Mouse (Mus musculus): ENCODE measurements around the gene Celsr1. TPM values are rescaled to one million over a fixed set of nuclear protein-coding genes. Genes with fewer than 3 reads are reported as not detected.

Gene Celsr1
- polyA plus RNA-seq, 1 experiment from 2014 or later = 2.0 TPM

- H3K9ac ChIP-seq (ENCODE audit: low read length) = no peak overlapping the region
Observed at GRCm38 (mm10) chr15:86029981-86030380, 3.6 kb downstream of the Celsr1 start.

GRCm38 (mm10) chr15:86027871-86028270 is 5.7 kb downstream of the Celsr1 start:
- ATAC-seq (ENCODE audit: low FRiP score, low TSS enrichment) (no peak), DNase-seq (ENCODE audit: low spot score) (no peak)
- Histone ChIP-seq H3K27me3 (ENCODE audit: control insufficient read depth, insufficient read depth, low read length) (no peaks in the 10 kb centered on the region), H3K36me3 (ENCODE audit: control insufficient read depth, insufficient read depth, low read length) (no peaks in the 10 kb centered on the region), H3K9ac (ENCODE audit: low read length) (no peak overlapping the region), H3K27ac (replicated peaks) (no peak overlapping the region), H3K4me1 (replicated peaks; ENCODE audit: control insufficient read depth, insufficient read depth) (no peaks in the 10 kb centered on the region), H3K4me2 (replicated peaks; ENCODE audit: low read depth) (no peak overlapping the region; the same call in 1 of the 2 replicates), H3K4me3 (ENCODE audit: low read depth, low read length) (no peak overlapping the region), H3K9me3 (ENCODE audit: control insufficient read depth, low read length) (no peaks in the 10 kb centered on the region)
- 64% methylated on average over 8 of the region's 8 CpGs for WGBS
- no peak for TF ChIP-seq CTCF (IDR thresholded peaks at IDR 0.05; ENCODE audit: low read depth)
- no peak for TF ChIP-seq EP300 (optimal IDR thresholded peaks at IDR 0.05)

More at GRCm38 (mm10) chr15:86029981-86030380, 3.6 kb downstream of the Celsr1 start:
- H3K27me3 ChIP-seq (ENCODE audit: control insufficient read depth, insufficient read depth, low read length) = no peaks in the 10 kb centered on the region
- no peaks in the 10 kb centered on the region for H3K9me3 ChIP-seq (ENCODE audit: control insufficient read depth, low read length)
- peak overlapping the region; percentile 0 for H3K4me3 ChIP-seq (ENCODE audit: low read depth, low read length)
- DNase-seq (ENCODE audit: low spot score) = peak; percentile 53
- H3K36me3 ChIP-seq (ENCODE audit: control insufficient read depth, insufficient read depth, low read length) = no peaks in the 10 kb centered on the region
- no peak for ATAC-seq (ENCODE audit: low FRiP score, low TSS enrichment)
- TF ChIP-seq EP300 (optimal IDR thresholded peaks at IDR 0.05) (no peak), CTCF (IDR thresholded peaks at IDR 0.05; ENCODE audit: low read depth) (peak; percentile 50)
- peak overlapping the region; percentile 35 for H3K4me2 ChIP-seq (replicated peaks; ENCODE audit: low read depth)
- 69% methylated on average over 14 of the region's 14 CpGs for WGBS
- H3K4me1 ChIP-seq (replicated peaks; ENCODE audit: control insufficient read depth, insufficient read depth) = no peaks in the 10 kb centered on the region
- H3K27ac ChIP-seq (replicated peaks) = no peak overlapping the region

- H3K4me3 ChIP-seq (ENCODE audit: low read depth, low read length) = no peak overlapping the region
- no peak overlapping the region for H3K9ac ChIP-seq (ENCODE audit: low read length)
- no peak overlapping the region for H3K4me2 ChIP-seq (replicated peaks; ENCODE audit: low read depth)
- TF ChIP-seq CTCF (IDR thresholded peaks at IDR 0.05; ENCODE audit: low read depth) (no peak), EP300 (optimal IDR thresholded peaks at IDR 0.05) (no peak)
- H3K27me3 ChIP-seq (ENCODE audit: control insufficient read depth, insufficient read depth, low read length) = no peaks in the 10 kb centered on the region
- no peak for DNase-seq (ENCODE audit: low spot score)
- H3K36me3 ChIP-seq (ENCODE audit: control insufficient read depth, insufficient read depth, low read length) = no peaks in the 10 kb centered on the region
- no peak overlapping the region for H3K27ac ChIP-seq (replicated peaks)
- 58% methylated on average over 9 of the region's 9 CpGs for WGBS
- no peak for ATAC-seq (ENCODE audit: low FRiP score, low TSS enrichment)
- H3K9me3 ChIP-seq (ENCODE audit: control insufficient read depth, low read length) = no peaks in the 10 kb centered on the region
- no peaks in the 10 kb centered on the region for H3K4me1 ChIP-seq (replicated peaks; ENCODE audit: control insufficient read depth, insufficient read depth)
Observed at GRCm38 (mm10) chr15:86021971-86022370, 11.6 kb downstream of the Celsr1 start.

- no peaks in the 10 kb centered on the region for H3K27me3 ChIP-seq (ENCODE audit: control insufficient read depth, insufficient read depth, low read length)
- no peak overlapping the region for H3K27ac ChIP-seq (replicated peaks)
- H3K4me1 ChIP-seq (replicated peaks; ENCODE audit: control insufficient read depth, insufficient read depth) = no peaks in the 10 kb centered on the region
- no peak overlapping the region for H3K4me2 ChIP-seq (replicated peaks; ENCODE audit: low read depth)
- H3K4me3 ChIP-seq (ENCODE audit: low read depth, low read length) = no peak overlapping the region
- no peaks in the 10 kb centered on the region for H3K36me3 ChIP-seq (ENCODE audit: control insufficient read depth, insufficient read depth, low read length)
- 23% methylated on average over 9 of the region's 9 CpGs for WGBS
- peak; percentile 64 for DNase-seq (ENCODE audit: low spot score)
- peak; percentile 67; the same call in 1 of the 2 replicates for ATAC-seq (ENCODE audit: low FRiP score, low TSS enrichment)
- no peak for TF ChIP-seq EP300 (optimal IDR thresholded peaks at IDR 0.05)
- TF ChIP-seq CTCF (IDR thresholded peaks at IDR 0.05; ENCODE audit: low read depth) = no peak
- no peak overlapping the region for H3K9ac ChIP-seq (ENCODE audit: low read length)
- no peaks in the 10 kb centered on the region for H3K9me3 ChIP-seq (ENCODE audit: control insufficient read depth, low read length)
Observed at GRCm38 (mm10) chr15:86021301-86021700, 12.3 kb downstream of the Celsr1 start.

- H3K4me2 ChIP-seq (replicated peaks; ENCODE audit: low read depth) = no peak overlapping the region
- H3K9me3 ChIP-seq (ENCODE audit: control insufficient read depth, low read length) = no peaks in the 10 kb centered on the region
- ATAC-seq (ENCODE audit: low FRiP score, low TSS enrichment) (no peak), DNase-seq (ENCODE audit: low spot score) (no peak)
- no peak overlapping the region for H3K27ac ChIP-seq (replicated peaks)
- TF ChIP-seq CTCF (IDR thresholded peaks at IDR 0.05; ENCODE audit: low read depth) (no peak), EP300 (optimal IDR thresholded peaks at IDR 0.05) (no peak)
- H3K4me1 ChIP-seq (replicated peaks; ENCODE audit: control insufficient read depth, insufficient read depth) = no peaks in the 10 kb centered on the region
- H3K9ac ChIP-seq (ENCODE audit: low read length) = no peak overlapping the region
- H3K27me3 ChIP-seq (ENCODE audit: control insufficient read depth, insufficient read depth, low read length) = no peaks in the 10 kb centered on the region
- H3K36me3 ChIP-seq (ENCODE audit: control insufficient read depth, insufficient read depth, low read length) = no peaks in the 10 kb centered on the region
- H3K4me3 ChIP-seq (ENCODE audit: low read depth, low read length) = no peak overlapping the region
- WGBS = 81% methylated on average over 8 of the region's 8 CpGs
Observed at GRCm38 (mm10) chr15:86020008-86020407, 13.6 kb downstream of the Celsr1 start.

GRCm38 (mm10) chr15:86018753-86019512 is 14.6 kb downstream of the Celsr1 start:
- ATAC-seq (ENCODE audit: low FRiP score, low TSS enrichment) (no peak), DNase-seq (ENCODE audit: low spot score) (no peak)
- H3K9me3 ChIP-seq (ENCODE audit: control insufficient read depth, low read length) = no peaks in the 10 kb centered on the region
- no peak overlapping the region for H3K27ac ChIP-seq (replicated peaks)
- H3K4me3 ChIP-seq (ENCODE audit: low read depth, low read length) = no peak overlapping the region
- H3K27me3 ChIP-seq (ENCODE audit: control insufficient read depth, insufficient read depth, low read length) = no peaks in the 10 kb centered on the region
- 93% methylated on average over 5 of the region's 5 CpGs for WGBS
- no peaks in the 10 kb centered on the region for H3K36me3 ChIP-seq (ENCODE audit: control insufficient read depth, insufficient read depth, low read length)
- TF ChIP-seq EP300 (optimal IDR thresholded peaks at IDR 0.05) = no peak
- TF ChIP-seq CTCF (IDR thresholded peaks at IDR 0.05; ENCODE audit: low read depth) = peak; percentile 43
- no peak overlapping the region for H3K9ac ChIP-seq (ENCODE audit: low read length)
- no peaks in the 10 kb centered on the region for H3K4me1 ChIP-seq (replicated peaks; ENCODE audit: control insufficient read depth, insufficient read depth)
- no peak overlapping the region for H3K4me2 ChIP-seq (replicated peaks; ENCODE audit: low read depth)

Measured in stomach, postnatal 0 days (tissue).